Mouse (Mus musculus) kidney, adult 18-20 months (tissue): ENCODE measurements around the gene Vps33b.

Source experiments
- DNase-seq: peaks from one replicate; pipeline ENCODE4 v3.0.0; 2021

The Vps33b gene

GRCm38 (mm10) chr7:80268897-80269750, at the start of gene Vps33b:
Vps33b (plus strand) TSS chr7:80269649.
- peak; percentile 98 for DNase-seq

DNA sequence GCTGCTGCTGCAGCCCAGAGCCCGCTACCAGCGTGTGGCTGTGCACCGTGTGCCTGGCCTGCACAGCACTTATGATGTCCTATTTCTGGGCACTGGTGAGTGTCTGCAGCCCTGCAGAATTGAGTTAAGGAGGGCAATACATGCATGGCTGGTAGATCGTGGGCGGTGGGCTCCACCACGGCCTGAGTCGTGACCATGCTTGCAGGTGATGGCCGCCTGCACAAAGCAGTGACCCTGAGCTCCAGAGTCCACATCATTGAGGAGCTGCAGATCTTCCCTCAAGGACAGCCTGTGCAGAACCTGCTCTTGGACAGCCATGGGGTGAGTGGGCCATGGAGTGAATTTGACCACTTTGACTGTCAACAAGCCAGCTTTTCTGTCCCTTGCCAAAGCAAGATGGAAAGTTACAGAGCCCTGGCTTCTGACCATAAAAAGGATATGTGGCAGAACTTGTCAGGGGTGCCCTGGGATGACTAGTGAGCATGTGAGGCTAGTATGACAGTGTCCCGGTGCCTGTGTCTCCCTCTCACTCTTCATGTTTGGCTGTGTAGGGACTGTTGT, 49.1 kb upstream of the Vps33b start:
- DNase-seq, result no peak

DNA sequence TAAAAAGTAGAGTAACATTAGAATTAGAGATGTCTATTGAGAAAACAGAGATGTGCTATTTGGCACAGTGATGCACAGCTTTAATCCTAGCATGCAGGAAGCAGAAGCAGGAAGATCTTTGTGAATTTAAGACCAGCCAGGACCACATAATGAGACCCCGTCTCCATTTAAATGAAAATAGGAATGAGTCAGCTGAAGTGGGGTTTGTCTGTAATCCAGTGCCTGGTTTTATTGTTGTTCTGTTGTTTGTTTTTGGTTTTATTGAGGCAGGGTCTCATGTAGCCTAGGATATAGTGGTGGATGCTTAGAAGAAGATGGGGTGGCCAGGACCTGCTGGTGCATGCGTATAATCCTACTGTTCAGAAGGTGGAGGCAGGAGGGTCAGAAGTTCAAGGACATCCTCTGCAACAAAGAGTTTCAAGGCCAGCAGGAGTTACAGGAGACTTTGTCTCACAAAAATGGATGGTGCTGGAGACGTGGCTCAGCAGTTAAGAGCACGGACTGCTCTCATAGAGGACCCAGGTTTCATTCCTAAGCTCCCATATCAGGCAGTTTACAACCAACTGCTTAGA, 48.2 kb upstream of the Vps33b start:
- DNase-seq, result no peak

- DNase-seq, result no peak
These were observed 42.4 kb upstream of the Vps33b start for GRCm38 (mm10) chr7:80227065-80227464.

- DNase-seq, result no peak
These were observed 39.3 kb upstream of the Vps33b start for GRCm38 (mm10) chr7:80230196-80230595.

GRCm38 (mm10) chr7:80231971-80232488, 37.4 kb upstream of the Vps33b start:
- DNase-seq, result peak; percentile 68

GRCm38 (mm10) chr7:80232489-80233029, 36.9 kb upstream of the Vps33b start, which contains the start of the genes Cib1 and Gdpgp1:
Cib1 (minus strand) TSS chr7:80232813.
Gdpgp1 (plus strand) TSS chr7:80232865.
- peak; percentile 99 for DNase-seq

GRCm38 (mm10) chr7:80233799-80234198, 35.6 kb upstream of the Vps33b start:
- no peak for DNase-seq

- DNase-seq, result no peak
These were observed 30.9 kb upstream of the Vps33b start for GRCm38 (mm10) chr7:80238542-80238941.

DNA sequence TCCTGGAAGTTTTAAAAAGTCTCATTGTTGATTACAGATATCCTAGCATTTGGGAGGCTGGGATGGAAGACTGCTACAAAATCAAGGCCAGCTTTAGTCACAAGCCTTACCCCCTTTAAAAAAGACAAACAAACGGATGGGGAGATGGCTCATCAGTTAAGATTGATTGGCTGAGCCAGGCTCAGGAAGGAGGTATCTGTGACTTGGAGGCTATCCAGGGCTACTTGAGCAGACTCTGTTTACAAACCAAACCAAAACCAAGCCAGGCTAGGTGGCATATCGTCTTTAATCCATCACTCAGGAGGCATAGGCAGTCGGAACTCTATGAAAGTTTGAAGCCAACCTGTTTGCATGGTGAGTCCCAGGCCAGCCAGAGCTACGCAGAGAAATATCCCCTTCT, 27.8 kb upstream of the Vps33b start:
- DNase-seq, result no peak

DNA sequence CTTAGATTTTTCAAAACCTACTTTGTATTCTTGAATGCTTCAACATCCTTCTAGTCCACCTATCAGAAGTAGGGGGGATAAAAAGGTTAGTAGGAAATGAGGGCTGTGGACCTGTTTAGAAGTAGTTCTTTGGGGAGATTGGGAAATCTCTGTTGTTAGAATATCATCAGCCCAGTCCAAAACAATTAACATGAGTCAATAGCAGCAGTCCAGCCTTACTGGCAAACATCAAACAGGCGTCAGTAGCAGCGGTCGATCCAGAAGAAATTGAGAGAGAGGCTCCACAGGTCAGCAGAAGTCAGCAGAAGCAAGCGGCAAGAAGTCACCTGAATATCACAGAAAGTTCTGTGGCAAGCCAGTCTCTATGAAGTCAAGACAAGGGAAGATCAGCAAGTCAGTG, 24.6 kb upstream of the Vps33b start:
- no peak for DNase-seq

- DNase-seq, result peak; percentile 95
These were observed 23.2 kb upstream of the Vps33b start, which contains the start of gene Ttll13 for GRCm38 (mm10) chr7:80246148-80246721. Ttll13 (plus strand) TSS chr7:80246376.

GRCm38 (mm10) chr7:80246859-80247258, 22.6 kb upstream of the Vps33b start:
- DNase-seq, result no peak

- DNase-seq, result no peak
These were observed 17.0 kb upstream of the Vps33b start for GRCm38 (mm10) chr7:80252437-80252836.

DNA sequence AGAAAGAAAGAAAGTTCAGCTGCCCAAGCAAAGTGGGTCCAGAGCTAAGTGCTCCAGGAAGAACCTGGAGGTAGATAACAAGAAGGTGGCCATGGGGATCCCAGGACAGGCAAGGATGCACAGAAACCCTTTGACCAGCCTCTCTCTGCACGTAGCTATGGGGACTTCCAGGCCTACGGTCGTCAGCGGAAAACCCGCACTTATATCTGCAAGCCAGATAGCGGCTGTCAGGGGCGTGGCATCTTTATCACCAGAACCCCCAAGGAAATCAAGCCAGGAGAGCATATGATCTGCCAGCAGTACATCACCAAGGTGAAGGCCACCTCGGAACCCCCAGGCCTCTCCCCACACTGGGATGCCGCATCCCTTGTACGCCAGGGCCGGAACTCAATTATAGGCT, 16.6 kb upstream of the Vps33b start:
- DNase-seq, result no peak

DNA sequence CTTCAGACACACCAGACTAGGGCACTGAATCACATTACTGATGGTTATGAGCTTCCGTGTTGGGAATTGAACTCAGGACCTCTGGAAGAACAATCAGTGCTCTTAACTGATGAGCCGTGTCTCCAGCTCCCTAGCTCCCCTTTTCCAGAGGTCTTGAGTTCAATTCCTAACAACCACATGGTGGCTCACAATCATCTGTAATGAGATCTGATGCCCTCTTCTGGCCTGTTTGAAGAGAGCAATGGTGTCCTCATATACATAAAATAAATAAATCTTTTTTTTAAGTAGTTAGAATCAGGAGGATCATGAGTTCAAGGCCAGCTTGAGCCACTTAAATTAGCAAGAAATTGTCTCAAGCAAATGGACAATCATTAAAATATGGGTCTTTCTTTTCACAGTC, 13.5 kb upstream of the Vps33b start:
- no peak for DNase-seq

DNA sequence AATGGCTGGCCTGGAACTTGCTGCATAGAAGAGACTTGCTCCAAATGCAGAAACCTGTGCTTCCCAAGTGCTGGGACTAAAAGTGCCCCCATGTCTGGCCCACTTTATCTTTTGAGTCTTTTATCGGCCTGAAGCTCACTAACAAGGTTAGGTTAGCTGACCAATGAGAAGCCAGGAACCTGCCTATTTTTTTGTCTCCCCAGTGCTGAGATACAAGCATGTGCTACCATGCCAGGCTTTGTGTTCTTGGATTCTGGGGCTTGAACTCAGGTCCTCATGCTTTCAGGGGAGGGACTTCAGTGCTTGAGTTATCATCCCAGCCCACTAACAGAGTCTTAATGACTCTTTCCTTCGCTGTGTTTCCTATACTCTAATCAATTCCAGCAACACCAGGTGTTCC, 11.7 kb upstream of the Vps33b start:
- no peak for DNase-seq

DNA sequence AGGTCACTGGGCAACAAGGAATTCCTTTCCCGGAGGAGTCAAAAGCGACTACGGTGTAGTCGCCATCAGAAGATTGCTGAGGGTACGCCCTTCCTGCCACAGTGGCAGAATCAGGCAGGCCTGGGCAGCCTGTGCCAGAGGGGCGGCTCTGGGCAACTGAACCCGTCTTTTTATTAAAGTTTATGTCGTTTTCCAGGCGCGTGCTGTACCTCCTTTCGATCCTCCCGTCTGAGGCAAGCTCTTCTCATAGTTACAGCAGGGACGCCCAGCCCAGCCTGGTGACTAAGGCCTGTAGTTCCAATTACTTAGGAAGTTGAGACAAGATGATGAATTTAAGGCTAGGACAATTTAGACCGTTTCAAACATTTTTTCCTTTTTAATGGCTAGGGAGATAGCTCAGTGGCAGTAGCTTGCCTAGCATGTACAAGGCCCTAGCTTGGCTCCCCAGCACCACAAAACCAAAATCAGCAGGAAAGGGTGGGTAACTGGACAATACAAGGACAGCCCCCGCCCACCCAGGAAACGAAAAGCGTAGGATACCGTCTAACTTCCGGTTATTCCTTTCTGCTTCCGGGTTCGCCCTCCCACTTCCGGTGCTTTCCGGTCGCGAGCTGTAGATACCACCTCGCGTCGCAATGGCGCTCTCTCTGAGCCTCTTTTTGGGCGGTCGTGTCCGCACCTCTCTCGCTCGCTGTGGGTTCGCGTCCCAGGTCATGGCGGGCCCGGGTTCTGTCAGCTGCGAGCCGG, 8.7 kb upstream of the Vps33b start, which contains the start of gene Ngrn:
TSS of gene Ngrn (plus strand) at position 591 of the 747 bp plus-strand sequence.
- peak; percentile 87 for DNase-seq

GRCm38 (mm10) chr7:80261372-80261990, 8.0 kb upstream of the Vps33b start:
- DNase-seq, result no peak

GRCm38 (mm10) chr7:80264606-80265005, 4.8 kb upstream of the Vps33b start:
- DNase-seq, result no peak

- no peak for DNase-seq
These were observed 1.7 kb upstream of the Vps33b start for GRCm38 (mm10) chr7:80267764-80268163.
